ENCODE assay signal across 31 mouse cellular contexts in genomic region chr10:63869123-63869522, GRCm38 (mm10). TPM values are rescaled to one million over a fixed set of nuclear protein-coding genes. Genes with fewer than 3 reads are reported as not detected.
"Had no signal": no experiment of that assay in that cellular context is flagged by ENCODE, and none has a peak within 500 bp of the region (broad histone marks: within the 10 kb centered on the region; RNA-seq: fewer than 3 reads in every experiment).

No protein-coding gene starts in this region.

- H3K9me3 ChIP-seq: heart, embryonic 13.5 days; heart, embryonic 15.5 days; hindbrain, embryonic 10.5 days; hindbrain, embryonic 12.5 days; intestine, embryonic 15.5 days; limb, embryonic 13.5 days; limb, embryonic 15.5 days; liver, embryonic 12.5 days had no signal

- H3K27me3 ChIP-seq: heart, embryonic 13.5 days; heart, embryonic 15.5 days; hindbrain, embryonic 12.5 days; intestine, embryonic 15.5 days; limb, embryonic 13.5 days; limb, embryonic 15.5 days; liver, embryonic 12.5 days had no signal

- H3K4me3 ChIP-seq: gastrocnemius, adult 2 months; heart, embryonic 13.5 days; heart, embryonic 15.5 days; hindbrain, embryonic 10.5 days; hindbrain, embryonic 12.5 days; intestine, embryonic 15.5 days; layer of hippocampus, adult 2 months; limb, embryonic 13.5 days; limb, embryonic 15.5 days; liver, embryonic 12.5 days had no signal

- H3K4me1 ChIP-seq: heart, embryonic 15.5 days; hindbrain, embryonic 10.5 days; hindbrain, embryonic 12.5 days; intestine, embryonic 15.5 days; limb, embryonic 13.5 days; limb, embryonic 15.5 days; liver, embryonic 12.5 days had no signal

- H3K4me2 ChIP-seq: heart, embryonic 13.5 days; heart, embryonic 15.5 days; hindbrain, embryonic 12.5 days; hindbrain, embryonic 14.5 days; intestine, embryonic 15.5 days; limb, embryonic 13.5 days; limb, embryonic 15.5 days; liver, embryonic 12.5 days had no signal

- DNase-seq: gastrocnemius, adult 2 months; gastrocnemius, postnatal 10 days; gastrocnemius, postnatal 25 days; heart, postnatal 4 days; kidney, adult 18-20 months; kidney, adult 8-10 months; kidney, postnatal 10 days; kidney, postnatal 25 days; kidney, postnatal 4 days; left cerebral cortex, postnatal 4 days had no signal

- ATAC-seq: forebrain, embryonic 16.5 days; hindbrain, embryonic 16.5 days; inflammation-experienced regulatory T-cells, adult 6 months; intestine, embryonic 15.5 days; intestine, postnatal 0 days; liver, embryonic 12.5 days had no signal

- H3K9ac ChIP-seq: heart, embryonic 13.5 days; heart, embryonic 15.5 days; hindbrain, embryonic 12.5 days; hindbrain, embryonic 14.5 days; intestine, embryonic 15.5 days; limb, embryonic 13.5 days; limb, embryonic 15.5 days; liver, embryonic 12.5 days; liver, embryonic 14.5 days had no signal

- H3K36me3 ChIP-seq: heart, embryonic 13.5 days; heart, embryonic 15.5 days; hindbrain, embryonic 10.5 days; hindbrain, embryonic 12.5 days; intestine, embryonic 15.5 days; limb, embryonic 13.5 days; limb, embryonic 15.5 days; liver, embryonic 12.5 days had no signal

- H3K27ac ChIP-seq: gastrocnemius, adult 2 months; heart, embryonic 13.5 days; heart, embryonic 15.5 days; hindbrain, embryonic 10.5 days; hindbrain, embryonic 12.5 days; hindbrain, embryonic 14.5 days; intestine, embryonic 15.5 days; layer of hippocampus, adult 2 months; limb, embryonic 13.5 days; limb, embryonic 15.5 days; liver, embryonic 12.5 days; liver, embryonic 14.5 days had no signal

RNA-seq across cellular contexts. Expression of gene Gm10118, which starts 58.1 kb away (rescaled TPM):
- total RNA-seq: gastrocnemius, adult 2 months; gastrocnemius, postnatal 10 days; gastrocnemius, postnatal 25 days; gastrocnemius, postnatal 4 days; granulocyte monocyte progenitor cell, adult 5-6 weeks; heart, postnatal 25 days; heart, postnatal 4 days; liver, adult 2 months had no signal
- polyA plus RNA-seq: inflammation-experienced regulatory T-cells, adult 6 months; kidney, embryonic 14.5 days; kidney, embryonic 16.5 days; liver, adult 2 months; liver, embryonic 12.5 days; liver, embryonic 14.5 days had no signal
